Comparison of ENCODE assay signal across 8 mouse cellular contexts in the genomic region with DNA sequence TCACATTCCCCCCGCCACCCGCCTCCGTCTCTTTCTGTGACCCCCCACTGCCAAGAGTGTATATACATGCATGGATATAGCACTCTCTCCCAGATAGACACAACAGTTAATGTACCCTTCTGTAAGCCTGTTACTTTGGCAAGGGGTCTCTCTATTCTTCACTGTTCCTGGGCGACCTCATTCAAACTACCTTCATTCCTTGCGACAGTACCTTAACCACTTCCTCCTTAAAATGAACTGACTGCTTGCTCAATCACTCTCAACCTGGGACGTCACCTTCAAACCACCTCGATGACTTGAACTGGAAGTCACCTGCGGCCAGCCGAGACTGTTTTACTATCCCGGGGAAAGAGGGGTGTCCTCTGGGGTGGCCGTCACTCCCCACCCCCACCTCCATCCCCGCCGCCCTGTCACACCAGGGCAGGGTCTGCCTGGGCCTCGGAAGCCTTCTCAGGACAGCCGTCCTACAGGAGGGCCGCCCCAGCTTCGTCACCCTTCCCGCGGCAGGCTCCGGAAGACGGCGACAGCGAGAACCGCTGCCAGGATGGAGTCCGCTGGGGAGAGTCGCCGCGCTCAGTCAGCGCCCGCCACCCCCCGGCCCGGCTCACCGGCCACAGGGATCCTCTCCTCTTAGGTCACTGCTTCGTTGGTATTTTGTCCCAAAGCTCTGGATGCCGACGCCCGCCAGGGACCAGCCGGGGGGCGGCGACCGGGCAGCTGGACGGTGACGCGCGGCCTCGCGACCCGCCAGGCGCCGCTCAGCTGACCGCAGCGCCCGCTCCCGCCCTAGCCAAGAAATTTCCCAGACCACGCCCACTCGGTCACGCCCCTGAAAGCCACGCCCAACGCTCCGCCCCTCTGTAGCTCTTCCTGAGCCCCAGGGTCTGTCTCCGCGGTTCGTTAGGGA. TPM values are rescaled to one million over a fixed set of nuclear protein-coding genes. Genes with fewer than 3 reads are reported as not detected.
DNase-seq lines count a peak whose midpoint lies in the region; ATAC-seq and TF ChIP-seq lines count a peak whose summit lies in the region.

Optn (minus strand) TSS at position 753 of the 907 bp plus-strand sequence.

- peak within 1 kb of the TSS; percentile 77 for H3K9ac ChIP-seq in ES-E14 (ENCODE audit: insufficient read depth, low read depth, low read length, poor library complexity, severe bottlenecking)
- H3K9ac ChIP-seq in forebrain, postnatal 0 days = peak within 1 kb of the TSS; percentile 75
- H3K9ac ChIP-seq in lung, embryonic 14.5 days = peak within 1 kb of the TSS; percentile 54

- TF ChIP-seq POLR2A in cerebellum, adult 2 months (IDR thresholded peaks at IDR 0.05; ENCODE audit: borderline replicate concordance, insufficient read depth, low read length) = 0 out of 2 replicates have a peak, but pooled peaks have one; percentile 20

- no peaks in the 10 kb centered on the region for H3K9me3 ChIP-seq in ES-E14 (ENCODE audit: control insufficient read depth, insufficient read depth, low read depth, low read length)
- no peaks in the 10 kb centered on the region for H3K9me3 ChIP-seq in forebrain, postnatal 0 days (ENCODE audit: low read length)
- no peaks in the 10 kb centered on the region for H3K9me3 ChIP-seq in lung, embryonic 14.5 days (ENCODE audit: low read depth, low read length)

- H3K27me3 ChIP-seq in cerebellum, adult 2 months (ENCODE audit: control insufficient read depth, insufficient read depth, low read length) = no peaks in the 10 kb centered on the region
- no peaks in the 10 kb centered on the region for H3K27me3 ChIP-seq in forebrain, postnatal 0 days (ENCODE audit: insufficient read depth, low read length)
- 0 out of 2 replicates have a peak, but pooled peaks cover 5% of the 10 kb centered on the region for H3K27me3 ChIP-seq in lung, embryonic 14.5 days (ENCODE audit: insufficient read depth, low read length)

- peak within 1 kb of the TSS; percentile 62 to 87 for H3K4me3 ChIP-seq in ES-E14 (ENCODE audit: insufficient read depth in 1 of 2, low read depth in 1 of 2, low read length in 2 of 2, poor library complexity in 1 of 2, severe bottlenecking in 1 of 2)
- peak within 1 kb of the TSS; percentile 53 for H3K4me3 ChIP-seq in cerebellum, adult 2 months (replicated peaks; ENCODE audit: insufficient read depth, low read depth, low read length)
- H3K4me3 ChIP-seq in forebrain, postnatal 0 days (ENCODE audit: low read depth, low read length) = peak within 1 kb of the TSS; percentile 68
- peak within 1 kb of the TSS; percentile 57 for H3K4me3 ChIP-seq in lung, embryonic 14.5 days (ENCODE audit: low read depth, low read length)

- in situ Hi-C loops in ES-E14 (cut with MboI; ENCODE audit: low sequenced_read_pairs in 2 of 2, unreplicated experiment in 2 of 2) = no loop called here

- no peak for TF ChIP-seq CTCF in cerebellum, adult 2 months (IDR thresholded peaks at IDR 0.05; ENCODE audit: borderline replicate concordance, insufficient read depth, low read depth, low read length)
- TF ChIP-seq CTCF in forebrain, postnatal 0 days (IDR thresholded peaks at IDR 0.05; ENCODE audit: low read depth) = no peak
- no peak for TF ChIP-seq CTCF in lung, embryonic 14.5 days (IDR thresholded peaks at IDR 0.05; ENCODE audit: low read depth)

- 0 out of 4 replicates have a peak, but pooled peaks cover 0 to 2% of the 10 kb centered on the region in 2 experiments for H3K4me1 ChIP-seq in ES-E14 (ENCODE audit: control insufficient read depth in 2 of 2, insufficient read depth in 2 of 2, low read length in 2 of 2, poor library complexity in 1 of 2)
- H3K4me1 ChIP-seq in cerebellum, adult 2 months (ENCODE audit: control insufficient read depth, insufficient read depth, low read length) = no peaks in the 10 kb centered on the region; the same call in 1 of the 2 replicates
- peaks cover 4% of the 10 kb centered on the region; the same call in 1 of the 2 replicates for H3K4me1 ChIP-seq in forebrain, postnatal 0 days (ENCODE audit: insufficient read depth)
- no peaks in the 10 kb centered on the region for H3K4me1 ChIP-seq in lung, embryonic 14.5 days (ENCODE audit: insufficient read depth)

- peak; percentile 81 for DNase-seq in ES-E14 (ENCODE audit: low read depth, low spot score)
- peak; percentile 78 to 85 for DNase-seq in cerebellum, adult 2 months
- peak; percentile 78 for DNase-seq in forebrain, postnatal 0 days
- peak; percentile 95 for DNase-seq in heart, postnatal 4 days
- DNase-seq in layer of hippocampus, adult 8-10 months (ENCODE audit: low spot score in 2 of 2) = peak; percentile 61 to 75
- peak; percentile 94 for DNase-seq in lung, embryonic 14.5 days
- peak; percentile 82 for DNase-seq in testis, postnatal 14 days (ENCODE audit: low spot score)

- no peaks in the 10 kb centered on the region; the same call in 1 of the 2 replicates for H3K36me3 ChIP-seq in ES-E14 (ENCODE audit: control insufficient read depth, insufficient read depth, low read length, poor library complexity, severe bottlenecking)
- H3K36me3 ChIP-seq in forebrain, postnatal 0 days (ENCODE audit: insufficient read depth) = no peaks in the 10 kb centered on the region
- H3K36me3 ChIP-seq in lung, embryonic 14.5 days (ENCODE audit: insufficient read depth) = no peaks in the 10 kb centered on the region

- WGBS in cerebellum, adult 2 months = 3% methylated on average over 63 of the region's 63 CpGs
- WGBS in forebrain, postnatal 0 days = 2% methylated on average over 59 of the region's 63 CpGs
- 1% methylated on average over 62 of the region's 63 CpGs for WGBS in lung, embryonic 14.5 days

- peak; percentile 89 for ATAC-seq in forebrain, postnatal 0 days
- ATAC-seq in lung, embryonic 14.5 days (ENCODE audit: insufficient read depth) = peak; percentile 93
- peak; percentile 76 for ATAC-seq in neutrophil, adult 5-6 weeks (ENCODE audit: extremely low read depth, insufficient number of reproducible peaks, low FRiP score, poor library complexity, severe bottlenecking)

- H3K4me2 ChIP-seq in forebrain, postnatal 0 days (ENCODE audit: low read depth) = peak within 1 kb of the TSS; percentile 91
- H3K4me2 ChIP-seq in lung, embryonic 14.5 days = peak within 1 kb of the TSS; percentile 89

- H3K27ac ChIP-seq in ES-E14 (ENCODE audit: insufficient read depth, low read depth, low read length, poor library complexity, severe bottlenecking) = peak within 1 kb of the TSS; percentile 15; the same call in 1 of the 2 replicates
- H3K27ac ChIP-seq in cerebellum, adult 2 months (ENCODE audit: insufficient read depth, low read length) = no peak within 1 kb of the TSS
- no peak within 1 kb of the TSS for H3K27ac ChIP-seq in forebrain, postnatal 0 days (ENCODE audit: low read depth, low read length)
- no peak within 1 kb of the TSS for H3K27ac ChIP-seq in lung, embryonic 14.5 days (ENCODE audit: low read depth)

TF ChIP-seq in ES-E14, 5 proteins besides CTCF, POLR2A, EP300 and RAD21:
- TF ChIP-seq MAFK (IDR thresholded peaks at IDR 0.05; ENCODE audit: insufficient read depth, low read depth, low read length) (no peak), HCFC1 (IDR thresholded peaks at IDR 0.05; ENCODE audit: borderline replicate concordance, insufficient read depth, low read length) (no peak), ZNF384 (IDR thresholded peaks at IDR 0.05; ENCODE audit: low read depth, low read length) (no peak), CHD2 (IDR thresholded peaks at IDR 0.05; ENCODE audit: low read depth, low read length) (no peak), ZC3H11A (IDR thresholded peaks at IDR 0.05; ENCODE audit: borderline replicate concordance, low read depth, low read length) (no peak)

RNA-seq across cellular contexts. Expression of gene Optn, which starts in this region (rescaled TPM):
- total RNA-seq in ES-E14 (2012; rRNA removed) = 4.6 and 4.9 TPM in 2 replicates
- polyA plus RNA-seq in cerebellum, adult 2 months (2012; rRNA removed) = 14.6 and 16.3 TPM in 2 replicates
- 24.1 and 25.1 TPM in 2 replicates for total RNA-seq in forebrain, postnatal 0 days (2014; rRNA removed)
- polyA plus RNA-seq in forebrain, postnatal 0 days (2015; fragmentation: Nextera tagmentation; extraction: Ambion mirVana) = 12.5 and 16.7 TPM in 2 replicates
- total RNA-seq in heart, postnatal 4 days (2021) = 10 to 100 TPM; 38.5 to 39.8 TPM
- total RNA-seq in layer of hippocampus, adult 8-10 months (2022) = 10 to 100 TPM; 17.5 to 20.8 (median 18.7) TPM
- polyA plus RNA-seq in lung, embryonic 14.5 days (2014; fragmentation: Nextera tagmentation; extraction: Ambion mirVana) = 5.8 and 6.5 TPM in 2 replicates
- 28.1 and 28.2 TPM in 2 replicates for total RNA-seq in neutrophil, adult 5-6 weeks (2017)
